Mouse (Mus musculus): ENCODE data around the gene Taf3. TPM values are rescaled to one million over a fixed set of nuclear protein-coding genes. Genes with fewer than 3 reads are reported as not detected.

Gene Taf3
- polyA plus RNA-seq, 1 experiment from 2014 or later = 13.3 TPM

- H3K9ac ChIP-seq (ENCODE audit: low read length) = no peak overlapping the region
- no peaks in the 10 kb centered on the region for H3K36me3 ChIP-seq (ENCODE audit: control insufficient read depth, insufficient read depth, low read length)
- no peaks in the 10 kb centered on the region for H3K27me3 ChIP-seq (replicated peaks; ENCODE audit: control insufficient read depth, insufficient read depth, low read length)
- H3K9me3 ChIP-seq (ENCODE audit: control insufficient read depth, low read length) = no peaks in the 10 kb centered on the region
- H3K4me1 ChIP-seq (replicated peaks; ENCODE audit: control insufficient read depth, insufficient read depth, low read length) = peaks cover 10% of the 10 kb centered on the region
- H3K4me3 ChIP-seq (ENCODE audit: low read depth, low read length) = no peak overlapping the region
- no peak overlapping the region for H3K4me2 ChIP-seq (ENCODE audit: low read length)
- WGBS = 18% methylated on average over 5 of the region's 5 CpGs
- no peak overlapping the region for H3K27ac ChIP-seq (ENCODE audit: low read depth)
- DNase-seq (ENCODE audit: low spot score) = no peak
- ATAC-seq (replicated peaks; ENCODE audit: low FRiP score, low TSS enrichment, low read depth) = no peak
Measured at GRCm38 (mm10) chr2:9982446-9982845, 66.0 kb downstream of the Taf3 start.

GRCm38 (mm10) chr2:9971927-9972326 is 76.5 kb downstream of the Taf3 start:
- H3K4me3 ChIP-seq (ENCODE audit: low read depth, low read length) = no peak overlapping the region
- H3K9ac ChIP-seq (ENCODE audit: low read length) = no peak overlapping the region
- no peaks in the 10 kb centered on the region for H3K9me3 ChIP-seq (ENCODE audit: control insufficient read depth, low read length)
- H3K27me3 ChIP-seq (replicated peaks; ENCODE audit: control insufficient read depth, insufficient read depth, low read length) = no peaks in the 10 kb centered on the region
- H3K27ac ChIP-seq (ENCODE audit: low read depth) = no peak overlapping the region
- no peak overlapping the region for H3K4me2 ChIP-seq (ENCODE audit: low read length)
- no peaks in the 10 kb centered on the region for H3K36me3 ChIP-seq (ENCODE audit: control insufficient read depth, insufficient read depth, low read length)
- DNase-seq (ENCODE audit: low spot score) = no peak
- H3K4me1 ChIP-seq (replicated peaks; ENCODE audit: control insufficient read depth, insufficient read depth, low read length) = no peaks in the 10 kb centered on the region
- WGBS = 75% methylated on average over 3 of the region's 3 CpGs
- no peak for ATAC-seq (replicated peaks; ENCODE audit: low FRiP score, low TSS enrichment, low read depth)

- no peak overlapping the region for H3K4me3 ChIP-seq (ENCODE audit: low read depth, low read length)
- WGBS = 88% methylated on average over 3 of the region's 3 CpGs
- no peak for ATAC-seq (replicated peaks; ENCODE audit: low FRiP score, low TSS enrichment, low read depth)
- H3K27ac ChIP-seq (ENCODE audit: low read depth) = no peak overlapping the region
- H3K36me3 ChIP-seq (ENCODE audit: control insufficient read depth, insufficient read depth, low read length) = no peaks in the 10 kb centered on the region
- H3K27me3 ChIP-seq (replicated peaks; ENCODE audit: control insufficient read depth, insufficient read depth, low read length) = no peaks in the 10 kb centered on the region
- no peak overlapping the region for H3K4me2 ChIP-seq (ENCODE audit: low read length)
- H3K9ac ChIP-seq (ENCODE audit: low read length) = no peak overlapping the region
- DNase-seq (ENCODE audit: low spot score) = no peak
- H3K9me3 ChIP-seq (ENCODE audit: control insufficient read depth, low read length) = no peaks in the 10 kb centered on the region
- H3K4me1 ChIP-seq (replicated peaks; ENCODE audit: control insufficient read depth, insufficient read depth, low read length) = no peaks in the 10 kb centered on the region
Measured at GRCm38 (mm10) chr2:9970579-9970978, 77.8 kb downstream of the Taf3 start.

- Histone ChIP-seq H3K36me3 (ENCODE audit: control insufficient read depth, insufficient read depth, low read length) (no peaks in the 10 kb centered on the region), H3K9me3 (ENCODE audit: control insufficient read depth, low read length) (no peaks in the 10 kb centered on the region), H3K4me1 (replicated peaks; ENCODE audit: control insufficient read depth, insufficient read depth, low read length) (no peaks in the 10 kb centered on the region), H3K4me2 (ENCODE audit: low read length) (no peak overlapping the region), H3K9ac (ENCODE audit: low read length) (no peak overlapping the region), H3K4me3 (ENCODE audit: low read depth, low read length) (no peak overlapping the region), H3K27me3 (replicated peaks; ENCODE audit: control insufficient read depth, insufficient read depth, low read length) (no peaks in the 10 kb centered on the region), H3K27ac (ENCODE audit: low read depth) (no peak overlapping the region)
- no peak for ATAC-seq (replicated peaks; ENCODE audit: low FRiP score, low TSS enrichment, low read depth)
- DNase-seq (ENCODE audit: low spot score) = no peak
- WGBS = 71% methylated on average over 4 of the region's 4 CpGs
Measured at GRCm38 (mm10) chr2:9970178-9970577, 78.2 kb downstream of the Taf3 start.

- Histone ChIP-seq H3K4me1 (replicated peaks; ENCODE audit: control insufficient read depth, insufficient read depth, low read length) (no peaks in the 10 kb centered on the region), H3K4me2 (ENCODE audit: low read length) (no peak overlapping the region), H3K27me3 (replicated peaks; ENCODE audit: control insufficient read depth, insufficient read depth, low read length) (no peaks in the 10 kb centered on the region), H3K4me3 (ENCODE audit: low read depth, low read length) (no peak overlapping the region), H3K27ac (ENCODE audit: low read depth) (no peak overlapping the region), H3K36me3 (ENCODE audit: control insufficient read depth, insufficient read depth, low read length) (no peaks in the 10 kb centered on the region), H3K9me3 (ENCODE audit: control insufficient read depth, low read length) (no peaks in the 10 kb centered on the region), H3K9ac (ENCODE audit: low read length) (no peak overlapping the region)
- DNase-seq (ENCODE audit: low spot score) (no peak), ATAC-seq (replicated peaks; ENCODE audit: low FRiP score, low TSS enrichment, low read depth) (no peak)
- 58% methylated on average over 5 of the region's 5 CpGs for WGBS
Measured at GRCm38 (mm10) chr2:9969734-9970133, 78.7 kb downstream of the Taf3 start.

- H3K4me3 ChIP-seq (ENCODE audit: low read depth, low read length) = no peak overlapping the region
- H3K36me3 ChIP-seq (ENCODE audit: control insufficient read depth, insufficient read depth, low read length) = no peaks in the 10 kb centered on the region
- no peak overlapping the region for H3K27ac ChIP-seq (ENCODE audit: low read depth)
- no peaks in the 10 kb centered on the region for H3K4me1 ChIP-seq (replicated peaks; ENCODE audit: control insufficient read depth, insufficient read depth, low read length)
- no peak for ATAC-seq (replicated peaks; ENCODE audit: low FRiP score, low TSS enrichment, low read depth)
- DNase-seq (ENCODE audit: low spot score) = no peak
- H3K9ac ChIP-seq (ENCODE audit: low read length) = no peak overlapping the region
- no peak overlapping the region for H3K4me2 ChIP-seq (ENCODE audit: low read length)
- H3K27me3 ChIP-seq (replicated peaks; ENCODE audit: control insufficient read depth, insufficient read depth, low read length) = no peaks in the 10 kb centered on the region
- WGBS = 23% methylated on average over 1 of the region's 1 CpGs
- no peaks in the 10 kb centered on the region for H3K9me3 ChIP-seq (ENCODE audit: control insufficient read depth, low read length)
Measured at GRCm38 (mm10) chr2:9966634-9967033, 81.8 kb downstream of the Taf3 start.

GRCm38 (mm10) chr2:9965608-9966007 is 82.8 kb downstream of the Taf3 start:
- Histone ChIP-seq H3K27me3 (replicated peaks; ENCODE audit: control insufficient read depth, insufficient read depth, low read length) (no peaks in the 10 kb centered on the region), H3K9ac (ENCODE audit: low read length) (no peak overlapping the region), H3K36me3 (ENCODE audit: control insufficient read depth, insufficient read depth, low read length) (no peaks in the 10 kb centered on the region), H3K27ac (ENCODE audit: low read depth) (no peak overlapping the region), H3K9me3 (ENCODE audit: control insufficient read depth, low read length) (no peaks in the 10 kb centered on the region), H3K4me2 (ENCODE audit: low read length) (no peak overlapping the region), H3K4me1 (replicated peaks; ENCODE audit: control insufficient read depth, insufficient read depth, low read length) (no peaks in the 10 kb centered on the region), H3K4me3 (ENCODE audit: low read depth, low read length) (no peak overlapping the region)
- WGBS = 78% methylated on average over 1 of the region's 1 CpGs
- DNase-seq (ENCODE audit: low spot score) (no peak), ATAC-seq (replicated peaks; ENCODE audit: low FRiP score, low TSS enrichment, low read depth) (no peak)

- Histone ChIP-seq H3K27me3 (replicated peaks; ENCODE audit: control insufficient read depth, insufficient read depth, low read length) (no peaks in the 10 kb centered on the region), H3K27ac (ENCODE audit: low read depth) (no peak overlapping the region), H3K4me3 (ENCODE audit: low read depth, low read length) (no peak overlapping the region), H3K4me1 (replicated peaks; ENCODE audit: control insufficient read depth, insufficient read depth, low read length) (no peaks in the 10 kb centered on the region), H3K4me2 (ENCODE audit: low read length) (no peak overlapping the region), H3K9ac (ENCODE audit: low read length) (no peak overlapping the region), H3K36me3 (ENCODE audit: control insufficient read depth, insufficient read depth, low read length) (no peaks in the 10 kb centered on the region), H3K9me3 (ENCODE audit: control insufficient read depth, low read length) (no peaks in the 10 kb centered on the region)
- no peak for ATAC-seq (replicated peaks; ENCODE audit: low FRiP score, low TSS enrichment, low read depth)
- DNase-seq (ENCODE audit: low spot score) = no peak
Measured at GRCm38 (mm10) chr2:9962871-9963270, 85.5 kb downstream of the Taf3 start.

- H3K27me3 ChIP-seq (replicated peaks; ENCODE audit: control insufficient read depth, insufficient read depth, low read length) = no peaks in the 10 kb centered on the region
- no peaks in the 10 kb centered on the region for H3K36me3 ChIP-seq (ENCODE audit: control insufficient read depth, insufficient read depth, low read length)
- no peak overlapping the region for H3K4me2 ChIP-seq (ENCODE audit: low read length)
- no peaks in the 10 kb centered on the region for H3K4me1 ChIP-seq (replicated peaks; ENCODE audit: control insufficient read depth, insufficient read depth, low read length)
- no peak overlapping the region for H3K27ac ChIP-seq (ENCODE audit: low read depth)
- 42% methylated on average over 3 of the region's 3 CpGs for WGBS
- no peaks in the 10 kb centered on the region for H3K9me3 ChIP-seq (ENCODE audit: control insufficient read depth, low read length)
- no peak for DNase-seq (ENCODE audit: low spot score)
- no peak overlapping the region for H3K4me3 ChIP-seq (ENCODE audit: low read depth, low read length)
- no peak overlapping the region for H3K9ac ChIP-seq (ENCODE audit: low read length)
- ATAC-seq (replicated peaks; ENCODE audit: low FRiP score, low TSS enrichment, low read depth) = no peak
Measured at GRCm38 (mm10) chr2:9961708-9962107, 86.7 kb downstream of the Taf3 start.
